Mouse (Mus musculus) hindbrain, embryonic 12.5 days (tissue): ENCODE data around the gene Acoxl. TPM values are rescaled to one million over a fixed set of nuclear protein-coding genes. Genes with fewer than 3 reads are reported as not detected.
A peak's percentile ranks its signal among the peaks of the same experiment; 100 is the strongest.

Source experiments
- ATAC-seq: fragments of 200-750 bp; cut with Nextera tagmentation; 2 replicates; pipeline ENCODE4 v1.8.0; 2017; ENCODE audit warnings: moderate TSS enrichment; ENCODE audit not compliant: low FRiP score
- H3K27ac ChIP-seq: fragments of 300-500 bp; sonication (generic); 2 replicates; pipeline ENCODE4 v1.5.1; 2016; ENCODE audit warnings: mild to moderate bottlenecking
- H3K27me3 ChIP-seq: fragments of 300-500 bp; sonication (generic); 2 replicates; pipeline ENCODE4 v1.6.1; 2016; ENCODE audit warnings: mild to moderate bottlenecking
- H3K36me3 ChIP-seq: fragments of 300-500 bp; sonication (generic); 2 replicates; pipeline ENCODE4 v1.6.1; 2016; ENCODE audit warnings: mild to moderate bottlenecking
- H3K4me1 ChIP-seq: fragments of 300-500 bp; sonication (generic); 2 replicates; pipeline ENCODE4 v1.6.1; 2016
- H3K4me2 ChIP-seq: fragments of 300-500 bp; sonication (generic); replicated peaks from 2 replicates; pipeline ENCODE4 v1.6.1; 2016; ENCODE audit warnings: mild to moderate bottlenecking
- H3K4me3 ChIP-seq: fragments of 300-500 bp; sonication (generic); 2 replicates; pipeline ENCODE4 v1.5.1; 2016; ENCODE audit warnings: mild to moderate bottlenecking
- H3K9ac ChIP-seq: fragments of 300-500 bp; sonication (generic); 2 replicates; pipeline ENCODE4 v1.6.1; 2016; ENCODE audit warnings: mild to moderate bottlenecking, moderate library complexity
- H3K9me3 ChIP-seq: fragments of 300-500 bp; sonication (generic); replicated peaks from 2 replicates; pipeline ENCODE4 v1.6.1; 2016; ENCODE audit warnings: mild to moderate bottlenecking
- WGBS: fragments of 180-500 bp; shearing (Covaris S2); methylation state at CpG from one replicate; pipeline ENCODE4 v1.1.7; 2016; 5-methylcytosine and 5-hydroxymethylcytosine counted together
- polyA plus RNA-seq: library from polyadenylated mRNA; unstranded; fragments of >200 nt; fragmentation: Nextera tagmentation; extraction: Ambion mirVana; gene quantifications from 2 replicates; pipeline ENCODE4 v1.2.1, GENCODE M21; 2016

The Acoxl gene
- polyA plus RNA-seq, 1 experiment from 2014 or later = 0.15 TPM

- H3K36me3 ChIP-seq = no peaks in the 10 kb centered on the region
- H3K4me3 ChIP-seq = no peak overlapping the region
- H3K9ac ChIP-seq = no peak overlapping the region
- no peak for ATAC-seq
- H3K27ac ChIP-seq = no peak overlapping the region
- no peaks in the 10 kb centered on the region for H3K9me3 ChIP-seq
- no peaks in the 10 kb centered on the region for H3K27me3 ChIP-seq
- H3K4me2 ChIP-seq = no peak overlapping the region
- no peaks in the 10 kb centered on the region for H3K4me1 ChIP-seq
These were observed 7.3 kb downstream of the Acoxl start for GRCm38 (mm10) chr2:127846008-127846407.

GRCm38 (mm10) chr2:127846571-127846970, 7.9 kb downstream of the Acoxl start:
- ATAC-seq = no peak
- no peaks in the 10 kb centered on the region for H3K36me3 ChIP-seq
- no peak overlapping the region for H3K9ac ChIP-seq
- H3K4me2 ChIP-seq = no peak overlapping the region
- no peak overlapping the region for H3K4me3 ChIP-seq
- WGBS = 27% methylated on average over 1 of the region's 1 CpGs
- no peaks in the 10 kb centered on the region for H3K27me3 ChIP-seq
- no peaks in the 10 kb centered on the region for H3K9me3 ChIP-seq
- no peak overlapping the region for H3K27ac ChIP-seq
- no peaks in the 10 kb centered on the region for H3K4me1 ChIP-seq

GRCm38 (mm10) chr2:127850371-127850770, 11.7 kb downstream of the Acoxl start:
- no peaks in the 10 kb centered on the region for H3K36me3 ChIP-seq
- H3K4me3 ChIP-seq = no peak overlapping the region
- H3K4me2 ChIP-seq = no peak overlapping the region
- 86% methylated on average over 2 of the region's 2 CpGs for WGBS
- no peaks in the 10 kb centered on the region for H3K27me3 ChIP-seq
- no peaks in the 10 kb centered on the region for H3K9me3 ChIP-seq
- no peaks in the 10 kb centered on the region for H3K4me1 ChIP-seq
- ATAC-seq = no peak
- no peak overlapping the region for H3K27ac ChIP-seq
- H3K9ac ChIP-seq = no peak overlapping the region

GRCm38 (mm10) chr2:127854332-127854991, 15.8 kb downstream of the Acoxl start:
- no peak for ATAC-seq
- Histone ChIP-seq H3K27ac (no peak overlapping the region), H3K9me3 (no peaks in the 10 kb centered on the region), H3K9ac (no peak overlapping the region; the same call in 1 of the 2 replicates), H3K4me2 (no peak overlapping the region), H3K36me3 (no peaks in the 10 kb centered on the region), H3K4me3 (no peak overlapping the region), H3K27me3 (no peaks in the 10 kb centered on the region), H3K4me1 (no peaks in the 10 kb centered on the region)
- WGBS = 65% methylated on average over 4 of the region's 4 CpGs

- H3K4me3 ChIP-seq = no peak overlapping the region
- H3K9me3 ChIP-seq = no peaks in the 10 kb centered on the region
- H3K27me3 ChIP-seq = no peaks in the 10 kb centered on the region
- 73% methylated on average over 4 of the region's 4 CpGs for WGBS
- H3K36me3 ChIP-seq = no peaks in the 10 kb centered on the region
- no peak for ATAC-seq
- H3K4me2 ChIP-seq = no peak overlapping the region
- no peak overlapping the region for H3K9ac ChIP-seq
- no peak overlapping the region for H3K27ac ChIP-seq
- H3K4me1 ChIP-seq = no peaks in the 10 kb centered on the region
These were observed 25.7 kb downstream of the Acoxl start for GRCm38 (mm10) chr2:127864381-127864780.

GRCm38 (mm10) chr2:127881063-127881462, 42.4 kb downstream of the Acoxl start:
- H3K4me3 ChIP-seq = no peak overlapping the region
- 84% methylated on average over 5 of the region's 5 CpGs for WGBS
- no peak overlapping the region for H3K27ac ChIP-seq
- no peaks in the 10 kb centered on the region for H3K36me3 ChIP-seq
- H3K4me1 ChIP-seq = no peaks in the 10 kb centered on the region
- no peaks in the 10 kb centered on the region for H3K27me3 ChIP-seq
- no peak overlapping the region for H3K9ac ChIP-seq
- no peak overlapping the region for H3K4me2 ChIP-seq
- no peaks in the 10 kb centered on the region for H3K9me3 ChIP-seq
- ATAC-seq = no peak

- Histone ChIP-seq H3K4me3 (no peak overlapping the region), H3K9ac (no peak overlapping the region), H3K4me2 (no peak overlapping the region), H3K9me3 (no peaks in the 10 kb centered on the region), H3K27ac (no peak overlapping the region), H3K4me1 (no peaks in the 10 kb centered on the region), H3K27me3 (0 out of 2 replicates have a peak, but pooled peaks cover 3% of the 10 kb centered on the region), H3K36me3 (no peaks in the 10 kb centered on the region)
- WGBS = 11% methylated on average over 6 of the region's 6 CpGs
- 0 out of 2 replicates have a peak, but pooled peaks have one; percentile 35 for ATAC-seq
These were observed 50.8 kb downstream of the Acoxl start for GRCm38 (mm10) chr2:127889432-127889831.

GRCm38 (mm10) chr2:127889979-127890378, 51.3 kb downstream of the Acoxl start:
- WGBS = 91% methylated on average over 5 of the region's 5 CpGs
- H3K36me3 ChIP-seq = no peaks in the 10 kb centered on the region
- no peak for ATAC-seq
- H3K4me3 ChIP-seq = no peak overlapping the region
- no peaks in the 10 kb centered on the region for H3K4me1 ChIP-seq
- no peak overlapping the region for H3K27ac ChIP-seq
- no peak overlapping the region for H3K9ac ChIP-seq
- 0 out of 2 replicates have a peak, but pooled peaks cover 3% of the 10 kb centered on the region for H3K27me3 ChIP-seq
- H3K4me2 ChIP-seq = no peak overlapping the region
- no peaks in the 10 kb centered on the region for H3K9me3 ChIP-seq

GRCm38 (mm10) chr2:127890526-127890925, 51.9 kb downstream of the Acoxl start:
- H3K27ac ChIP-seq = no peak overlapping the region
- H3K4me3 ChIP-seq = no peak overlapping the region
- 79% methylated on average over 8 of the region's 8 CpGs for WGBS
- no peak overlapping the region for H3K4me2 ChIP-seq
- 0 out of 2 replicates have a peak, but pooled peaks cover 3% of the 10 kb centered on the region for H3K27me3 ChIP-seq
- no peak overlapping the region for H3K9ac ChIP-seq
- H3K4me1 ChIP-seq = no peaks in the 10 kb centered on the region
- no peaks in the 10 kb centered on the region for H3K36me3 ChIP-seq
- ATAC-seq = no peak
- H3K9me3 ChIP-seq = no peaks in the 10 kb centered on the region

- Histone ChIP-seq H3K4me3 (no peak overlapping the region), H3K27ac (no peak overlapping the region), H3K27me3 (0 out of 2 replicates have a peak, but pooled peaks cover 3% of the 10 kb centered on the region), H3K36me3 (no peaks in the 10 kb centered on the region), H3K4me1 (no peaks in the 10 kb centered on the region), H3K4me2 (no peak overlapping the region), H3K9ac (no peak overlapping the region), H3K9me3 (no peaks in the 10 kb centered on the region)
- 91% methylated on average over 3 of the region's 3 CpGs for WGBS
- ATAC-seq = no peak
These were observed 52.4 kb downstream of the Acoxl start for GRCm38 (mm10) chr2:127891056-127891455.

GRCm38 (mm10) chr2:127894890-127895289, 56.2 kb downstream of the Acoxl start:
- H3K36me3 ChIP-seq = no peaks in the 10 kb centered on the region
- H3K4me2 ChIP-seq = no peak overlapping the region
- no peak for ATAC-seq
- no peaks in the 10 kb centered on the region; the same call in 1 of the 2 replicates for H3K9me3 ChIP-seq
- no peaks in the 10 kb centered on the region for H3K4me1 ChIP-seq
- 49% methylated on average over 6 of the region's 6 CpGs for WGBS
- no peak overlapping the region for H3K9ac ChIP-seq
- H3K27me3 ChIP-seq = no peaks in the 10 kb centered on the region
- H3K4me3 ChIP-seq = no peak overlapping the region
- H3K27ac ChIP-seq = no peak overlapping the region

- WGBS = 72% methylated on average over 5 of the region's 5 CpGs
- H3K4me3 ChIP-seq = no peak overlapping the region
- no peak overlapping the region for H3K4me2 ChIP-seq
- H3K9ac ChIP-seq = no peak overlapping the region
- H3K9me3 ChIP-seq = no peaks in the 10 kb centered on the region; the same call in 1 of the 2 replicates
- H3K27me3 ChIP-seq = no peaks in the 10 kb centered on the region
- H3K27ac ChIP-seq = no peak overlapping the region
- no peaks in the 10 kb centered on the region for H3K4me1 ChIP-seq
- no peaks in the 10 kb centered on the region for H3K36me3 ChIP-seq
- no peak for ATAC-seq
These were observed 59.0 kb downstream of the Acoxl start for GRCm38 (mm10) chr2:127897718-127898117.

- Histone ChIP-seq H3K4me3 (no peak overlapping the region), H3K27me3 (peaks cover 3% of the 10 kb centered on the region; the same call in 1 of the 2 replicates), H3K27ac (no peak overlapping the region), H3K9ac (no peak overlapping the region), H3K4me1 (peaks cover 21% of the 10 kb centered on the region), H3K9me3 (no peaks in the 10 kb centered on the region), H3K36me3 (no peaks in the 10 kb centered on the region), H3K4me2 (no peak overlapping the region)
- ATAC-seq = no peak
- WGBS = 86% methylated on average over 10 of the region's 10 CpGs
These were observed 66.2 kb downstream of the Acoxl start for GRCm38 (mm10) chr2:127904918-127905317.
